Mouse (Mus musculus): Measurements from ENCODE around the gene Soat2.

Soat2 gene

GRCm38 (mm10) chr15:102150301-102151135 is at the start of gene Soat2:
TSS of gene Soat2 (plus strand) at chr15:102150526.
- DNase-seq (ENCODE audit: low spot score) = peak; percentile 84

- DNase-seq (ENCODE audit: low spot score) = peak; percentile 53
Observed at GRCm38 (mm10) chr15:102100996-102101671, 49.2 kb upstream of the Soat2 start.

GRCm38 (mm10) chr15:102101672-102102541 is 48.4 kb upstream of the Soat2 start:
- no peak for DNase-seq (ENCODE audit: low spot score)

GRCm38 (mm10) chr15:102102548-102103121 is 47.7 kb upstream of the Soat2 start:
- DNase-seq (ENCODE audit: low spot score) = peak; percentile 77

GRCm38 (mm10) chr15:102103371-102103946 is 46.9 kb upstream of the Soat2 start:
- DNase-seq (ENCODE audit: low spot score) = peak; percentile 85

- DNase-seq (ENCODE audit: low spot score) = peak; percentile 89
Observed at GRCm38 (mm10) chr15:102103947-102104555, 46.3 kb upstream of the Soat2 start.

- DNase-seq (ENCODE audit: low spot score) = no peak
Observed at GRCm38 (mm10) chr15:102105360-102105759, 45.0 kb upstream of the Soat2 start.

GRCm38 (mm10) chr15:102105764-102106730 is 44.3 kb upstream of the Soat2 start:
- peak; percentile 52 for DNase-seq (ENCODE audit: low spot score)

- DNase-seq (ENCODE audit: low spot score) = peak; percentile 66
Observed at GRCm38 (mm10) chr15:102106754-102107456, 43.4 kb upstream of the Soat2 start.

GRCm38 (mm10) chr15:102107689-102108573 is 42.4 kb upstream of the Soat2 start:
- DNase-seq (ENCODE audit: low spot score) = no peak

- DNase-seq (ENCODE audit: low spot score) = peak; percentile 67
Observed at GRCm38 (mm10) chr15:102108651-102109525, 41.4 kb upstream of the Soat2 start.

GRCm38 (mm10) chr15:102110271-102110670 is 40.1 kb upstream of the Soat2 start:
- DNase-seq (ENCODE audit: low spot score) = no peak

- DNase-seq (ENCODE audit: low spot score) = no peak
Observed at GRCm38 (mm10) chr15:102110701-102111494, 39.4 kb upstream of the Soat2 start.

- no peak for DNase-seq (ENCODE audit: low spot score)
Observed at GRCm38 (mm10) chr15:102111495-102111829, 38.9 kb upstream of the Soat2 start.

GRCm38 (mm10) chr15:102112181-102112580 is 38.1 kb upstream of the Soat2 start:
- no peak for DNase-seq (ENCODE audit: low spot score)

- DNase-seq (ENCODE audit: low spot score) = no peak
Observed at GRCm38 (mm10) chr15:102112827-102113226, 37.5 kb upstream of the Soat2 start.

Data from yolk sac, embryonic 10.5 days (tissue).